Mouse (Mus musculus) heart, postnatal 0 days (tissue): ENCODE results near the gene B3galt2. TPM values are rescaled to one million over a fixed set of nuclear protein-coding genes. Genes with fewer than 3 reads are reported as not detected.

Experiments used
- ATAC-seq: fragments of 200-750 bp; cut with Nextera tagmentation; 2 replicates; pipeline ENCODE4 v1.8.0; 2017; ENCODE audit warnings: low read depth, moderate number of reproducible peaks, moderate library complexity; ENCODE audit not compliant: insufficient read depth
- DNase-seq: peaks from one replicate; pipeline ENCODE4 v3.0.0-alpha.2; 2016; ENCODE audit warnings: low spot score
- H3K27ac ChIP-seq: fragments of 300-500 bp; sonication (generic); 2 replicates; pipeline ENCODE4 v1.5.1; 2014; ENCODE audit warnings: low read depth, mild to moderate bottlenecking
- H3K27me3 ChIP-seq: fragments of 300-500 bp; sonication (generic); 2 replicates; pipeline ENCODE4 v1.6.1; 2014; ENCODE audit warnings: low read length, mixed read lengths; ENCODE audit not compliant: control insufficient read depth, insufficient read depth
- H3K36me3 ChIP-seq: fragments of 300-500 bp; sonication (generic); replicated peaks from 2 replicates; pipeline ENCODE4 v1.6.1; 2014; ENCODE audit warnings: low read length, mixed read lengths; ENCODE audit not compliant: control insufficient read depth, insufficient read depth
- H3K4me1 ChIP-seq: fragments of 300-500 bp; sonication (generic); 2 replicates; pipeline ENCODE4 v1.6.1; 2014; ENCODE audit warnings: antibody characterized with exemption; ENCODE audit not compliant: control insufficient read depth, insufficient read depth
- H3K4me2 ChIP-seq: fragments of 300-500 bp; sonication (generic); 2 replicates; pipeline ENCODE4 v1.6.1; 2014; ENCODE audit warnings: low read depth, mild to moderate bottlenecking, low read length, moderate library complexity
- H3K4me3 ChIP-seq: fragments of 300-500 bp; sonication (generic); 2 replicates; pipeline ENCODE4 v1.5.1; 2014; ENCODE audit warnings: low read depth, low read length
- H3K9ac ChIP-seq: fragments of 300-500 bp; sonication (generic); replicated peaks from 2 replicates; pipeline ENCODE4 v1.6.1; 2014; ENCODE audit warnings: low read depth, low read length, mixed read lengths
- H3K9me3 ChIP-seq: fragments of 300-500 bp; sonication (generic); replicated peaks from 2 replicates; pipeline ENCODE4 v1.6.1; 2016; ENCODE audit warnings: low read length; ENCODE audit not compliant: control insufficient read depth
- CTCF ChIP-seq: IDR thresholded peaks from 2 replicates; pipeline ENCODE4 v1.5.1; 2016; ENCODE audit warnings: antibody characterized with exemption, control low read depth, low read depth
- EP300 ChIP-seq: IDR thresholded peaks from 2 replicates; pipeline ENCODE4 v1.6.1; 2016; ENCODE audit warnings: antibody characterized with exemption, low read depth
- WGBS: fragments of 180-500 bp; shearing (Covaris S2); extraction: QIAGEN DNeasy Blood & Tissue Kit; methylation state at CpG from one replicate; pipeline ENCODE4 v1.1.7; 2014; 5-methylcytosine and 5-hydroxymethylcytosine counted together
- polyA plus RNA-seq: library from polyadenylated mRNA; unstranded; fragments of >200 nt; fragmentation: Nextera tagmentation; extraction: Ambion mirVana; gene quantifications from 2 replicates; pipeline ENCODE4 v1.2.1, GENCODE M21; 2015
- total RNA-seq: library from RNA; depleted of rRNA; stranded (reverse); fragments of >200 nt; gene quantifications from 2 replicates; pipeline ENCODE4 v1.2.3, GENCODE M21; 2014; ENCODE audit warnings: low replicate concordance; rRNA removed

B3galt2 gene
- under 0.01 TPM in 1 of 2 replicates, not detected in the other for total RNA-seq
- 0.05 and 0.08 TPM in 2 replicates for polyA plus RNA-seq

- 59% methylated on average over 15 of the region's 15 CpGs for WGBS
- Histone ChIP-seq H3K9me3 (no peaks in the 10 kb centered on the region), H3K9ac (no peak within 1 kb of the TSS), H3K4me3 (0 out of 2 replicates have a peak within 1 kb of the TSS, but pooled peaks have one; percentile 1), H3K27me3 (no peaks in the 10 kb centered on the region), H3K4me1 (no peaks in the 10 kb centered on the region), H3K27ac (no peak within 1 kb of the TSS), H3K4me2 (peak within 1 kb of the TSS; percentile 41; the same call in 1 of the 2 replicates), H3K36me3 (no peaks in the 10 kb centered on the region)
- peak; percentile 28 for DNase-seq
- no peak for TF ChIP-seq CTCF
- no peak for ATAC-seq
These were observed at the start of gene B3galt2 for GRCm38 (mm10) chr1:143640650-143641407. Gene B3galt2, plus strand, starts transcription at chr1:143640664.

DNA sequence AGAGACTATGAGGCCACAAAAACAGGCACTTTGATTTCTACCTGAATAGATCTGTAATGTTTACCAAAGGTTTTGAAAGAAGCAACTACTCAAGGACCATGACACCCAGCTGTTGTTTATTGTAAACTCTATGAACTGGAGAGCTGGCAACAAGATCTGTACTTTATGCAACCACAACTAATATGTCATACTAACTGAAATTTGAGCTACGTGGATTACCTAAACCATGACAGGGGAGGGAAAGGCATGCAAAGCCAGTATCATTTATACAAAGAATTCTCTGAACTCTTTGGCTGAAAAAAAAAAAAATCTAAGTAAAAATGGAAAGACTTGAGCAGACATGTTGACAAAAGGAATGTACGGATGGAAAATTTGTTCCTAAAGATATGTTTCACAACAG is 43.6 kb upstream of the B3galt2 start:
- no peak overlapping the region for H3K9ac ChIP-seq

DNA sequence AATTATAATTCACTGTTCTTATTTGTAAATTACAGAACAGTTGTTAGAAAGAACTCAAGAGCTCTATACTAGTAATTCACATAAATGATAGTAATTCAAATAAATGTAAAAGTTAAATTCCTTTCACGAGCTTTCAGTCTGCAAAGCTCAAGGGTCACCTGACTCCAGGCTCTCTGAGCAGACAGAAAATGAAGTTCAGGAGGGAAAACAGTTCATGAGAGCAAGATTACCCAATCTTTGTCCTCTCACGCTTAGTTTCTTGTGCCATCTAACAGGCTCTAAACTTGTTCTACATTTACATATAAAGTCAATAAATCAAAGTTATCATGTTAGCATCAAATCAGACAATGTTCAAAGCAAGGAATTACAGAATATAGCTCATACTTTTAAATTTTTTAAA is 31.6 kb upstream of the B3galt2 start:
- Histone ChIP-seq H3K36me3 (peaks cover 6% of the 10 kb centered on the region; the same call in 1 of the 2 replicates), H3K4me2 (no peak overlapping the region), H3K27me3 (no peaks in the 10 kb centered on the region), H3K9me3 (0 out of 2 replicates have a peak, but pooled peaks cover 5% of the 10 kb centered on the region), H3K9ac (no peak overlapping the region), H3K4me1 (no peaks in the 10 kb centered on the region), H3K27ac (no peak overlapping the region), H3K4me3 (no peak overlapping the region)
- WGBS = 83% methylated on average over 2 of the region's 2 CpGs
- no peak for ATAC-seq
- no peak for DNase-seq
- no peak for TF ChIP-seq EP300
- TF ChIP-seq CTCF = no peak

More for the DNA sequence above, 43.6 kb upstream of the B3galt2 start:
- Histone ChIP-seq H3K4me2 (no peak overlapping the region), H3K9me3 (no peaks in the 10 kb centered on the region), H3K4me1 (no peaks in the 10 kb centered on the region), H3K36me3 (no peaks in the 10 kb centered on the region), H3K4me3 (no peak overlapping the region), H3K27ac (no peak overlapping the region), H3K27me3 (no peaks in the 10 kb centered on the region)
- ATAC-seq (no peak), DNase-seq (no peak)
- no peak for TF ChIP-seq CTCF
- no peak for TF ChIP-seq EP300
- 74% methylated on average over 2 of the region's 2 CpGs for WGBS

GRCm38 (mm10) chr1:143612901-143613300 is 27.6 kb upstream of the B3galt2 start:
- Histone ChIP-seq H3K4me1 (no peaks in the 10 kb centered on the region), H3K4me2 (no peak overlapping the region), H3K9ac (no peak overlapping the region), H3K9me3 (0 out of 2 replicates have a peak, but pooled peaks cover 5% of the 10 kb centered on the region), H3K27me3 (no peaks in the 10 kb centered on the region), H3K4me3 (no peak overlapping the region), H3K27ac (no peak overlapping the region), H3K36me3 (peaks cover 19% of the 10 kb centered on the region)
- 93% methylated on average over 2 of the region's 2 CpGs for WGBS
- no peak for ATAC-seq
- DNase-seq = no peak
- TF ChIP-seq CTCF = no peak
- no peak for TF ChIP-seq EP300

DNA sequence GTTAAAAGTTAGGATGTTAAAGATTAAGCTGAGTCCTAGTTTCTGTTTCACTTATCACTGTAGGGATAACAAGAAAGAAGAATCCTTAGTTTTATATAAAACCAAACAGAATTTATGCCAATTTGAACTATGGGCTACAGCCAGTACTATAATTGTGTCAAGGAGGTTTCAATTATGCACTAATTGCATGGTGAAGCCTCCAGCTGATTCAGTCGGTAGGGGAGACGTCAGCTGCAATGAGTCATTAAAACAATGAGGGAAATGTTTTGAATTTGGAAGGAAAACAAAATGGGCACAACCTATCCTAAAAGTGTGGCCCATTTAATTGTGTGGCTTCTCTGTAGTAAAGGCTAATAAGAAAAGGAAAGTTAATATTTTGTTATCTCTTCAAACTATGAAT is 20.7 kb upstream of the B3galt2 start:
- TF ChIP-seq EP300 (no peak), CTCF (no peak)
- no peaks in the 10 kb centered on the region for H3K4me1 ChIP-seq
- 74% methylated on average over 2 of the region's 2 CpGs for WGBS
- peaks cover 17% of the 10 kb centered on the region for H3K36me3 ChIP-seq
- H3K27ac ChIP-seq = no peak overlapping the region
- DNase-seq = no peak
- H3K27me3 ChIP-seq = no peaks in the 10 kb centered on the region
- no peak overlapping the region for H3K4me2 ChIP-seq
- H3K4me3 ChIP-seq = no peak overlapping the region
- no peaks in the 10 kb centered on the region for H3K9me3 ChIP-seq
- H3K9ac ChIP-seq = no peak overlapping the region
- no peak for ATAC-seq
